Mouse (Mus musculus): ENCODE measurements around the gene Slc6a16. TPM values are rescaled to one million over a fixed set of nuclear protein-coding genes. Genes with fewer than 3 reads are reported as not detected.

Slc6a16 gene
- polyA plus RNA-seq, 1 experiment from 2014 or later = not detected

GRCm38 (mm10) chr7:45228548-45228947 is 12.3 kb upstream of the Slc6a16 start:
- peaks cover 10% of the 10 kb centered on the region for H3K27me3 ChIP-seq (ENCODE audit: poor library complexity, severe bottlenecking)
- no peaks in the 10 kb centered on the region for H3K9me3 ChIP-seq
- H3K36me3 ChIP-seq (replicated peaks) = peaks cover 100% of the 10 kb centered on the region
- no peak overlapping the region for H3K27ac ChIP-seq
- H3K4me3 ChIP-seq = no peak overlapping the region
- WGBS = 96% methylated on average over 18 of the region's 18 CpGs
- H3K4me1 ChIP-seq = peaks cover 16% of the 10 kb centered on the region
- no peak for DNase-seq (ENCODE audit: extremely low spot score, low spot score)

GRCm38 (mm10) chr7:45229046-45229445 is 11.8 kb upstream of the Slc6a16 start:
- Histone ChIP-seq H3K9me3 (no peaks in the 10 kb centered on the region), H3K4me1 (peaks cover 21% of the 10 kb centered on the region), H3K36me3 (replicated peaks) (peaks cover 100% of the 10 kb centered on the region), H3K27me3 (ENCODE audit: poor library complexity, severe bottlenecking) (peaks cover 15% of the 10 kb centered on the region), H3K4me3 (no peak overlapping the region), H3K27ac (no peak overlapping the region)
- DNase-seq (ENCODE audit: extremely low spot score, low spot score) = no peak
- WGBS = 97% methylated on average over 8 of the region's 8 CpGs

GRCm38 (mm10) chr7:45229459-45230203 is 11.3 kb upstream of the Slc6a16 start:
- peaks cover 27% of the 10 kb centered on the region for H3K4me1 ChIP-seq
- no peak overlapping the region for H3K27ac ChIP-seq
- no peaks in the 10 kb centered on the region for H3K9me3 ChIP-seq
- peaks cover 97% of the 10 kb centered on the region for H3K36me3 ChIP-seq (replicated peaks)
- DNase-seq (ENCODE audit: extremely low spot score, low spot score) = no peak
- 89% methylated on average over 7 of the region's 7 CpGs for WGBS
- peaks cover 19% of the 10 kb centered on the region for H3K27me3 ChIP-seq (ENCODE audit: poor library complexity, severe bottlenecking)
- no peak overlapping the region for H3K4me3 ChIP-seq

- DNase-seq (ENCODE audit: extremely low spot score, low spot score) = no peak
- Histone ChIP-seq H3K9me3 (no peaks in the 10 kb centered on the region), H3K4me3 (no peak overlapping the region), H3K27ac (no peak overlapping the region), H3K4me1 (peaks cover 42% of the 10 kb centered on the region), H3K27me3 (ENCODE audit: poor library complexity, severe bottlenecking) (peaks cover 28% of the 10 kb centered on the region), H3K36me3 (replicated peaks) (peaks cover 81% of the 10 kb centered on the region)
- 94% methylated on average over 12 of the region's 12 CpGs for WGBS
These were observed 9.7 kb upstream of the Slc6a16 start for GRCm38 (mm10) chr7:45231192-45231591.

GRCm38 (mm10) chr7:45231941-45232340 is 8.9 kb upstream of the Slc6a16 start:
- H3K4me1 ChIP-seq = peaks cover 43% of the 10 kb centered on the region
- WGBS = 95% methylated on average over 11 of the region's 11 CpGs
- H3K27ac ChIP-seq = no peak overlapping the region
- peaks cover 74% of the 10 kb centered on the region for H3K36me3 ChIP-seq (replicated peaks)
- H3K9me3 ChIP-seq = no peaks in the 10 kb centered on the region
- no peak overlapping the region for H3K4me3 ChIP-seq
- DNase-seq (ENCODE audit: extremely low spot score, low spot score) = peak; percentile 13
- H3K27me3 ChIP-seq (ENCODE audit: poor library complexity, severe bottlenecking) = peaks cover 36% of the 10 kb centered on the region

- 82% methylated on average over 13 of the region's 13 CpGs for WGBS
- Histone ChIP-seq H3K9me3 (no peaks in the 10 kb centered on the region), H3K36me3 (replicated peaks) (peaks cover 64% of the 10 kb centered on the region), H3K27ac (no peak overlapping the region), H3K4me3 (no peak overlapping the region), H3K27me3 (ENCODE audit: poor library complexity, severe bottlenecking) (peaks cover 45% of the 10 kb centered on the region), H3K4me1 (peaks cover 45% of the 10 kb centered on the region)
- no peak for DNase-seq (ENCODE audit: extremely low spot score, low spot score)
These were observed 8.0 kb upstream of the Slc6a16 start for GRCm38 (mm10) chr7:45232716-45233465.

GRCm38 (mm10) chr7:45233580-45234332 is 7.1 kb upstream of the Slc6a16 start:
- DNase-seq (ENCODE audit: extremely low spot score, low spot score) = peak; percentile 45
- Histone ChIP-seq H3K27me3 (ENCODE audit: poor library complexity, severe bottlenecking) (peaks cover 54% of the 10 kb centered on the region), H3K4me3 (peak overlapping the region; percentile 43), H3K36me3 (replicated peaks) (peaks cover 56% of the 10 kb centered on the region), H3K9me3 (no peaks in the 10 kb centered on the region), H3K27ac (peak overlapping the region; percentile 56), H3K4me1 (peaks cover 49% of the 10 kb centered on the region)
- 31% methylated on average over 20 of the region's 20 CpGs for WGBS

GRCm38 (mm10) chr7:45234333-45234841 is 6.5 kb upstream of the Slc6a16 start:
- H3K4me3 ChIP-seq = peak overlapping the region; percentile 43
- H3K27me3 ChIP-seq (ENCODE audit: poor library complexity, severe bottlenecking) = peaks cover 60% of the 10 kb centered on the region
- H3K27ac ChIP-seq = peak overlapping the region; percentile 56
- H3K4me1 ChIP-seq = peaks cover 55% of the 10 kb centered on the region
- H3K9me3 ChIP-seq = no peaks in the 10 kb centered on the region
- peaks cover 49% of the 10 kb centered on the region for H3K36me3 ChIP-seq (replicated peaks)
- no peak for DNase-seq (ENCODE audit: extremely low spot score, low spot score)
- 9% methylated on average over 29 of the region's 29 CpGs for WGBS

- WGBS = 4% methylated on average over 21 of the region's 21 CpGs
- H3K36me3 ChIP-seq (replicated peaks) = peaks cover 43% of the 10 kb centered on the region
- peak overlapping the region; percentile 56 for H3K27ac ChIP-seq
- peak; percentile 71 for DNase-seq (ENCODE audit: extremely low spot score, low spot score)
- H3K4me3 ChIP-seq = peak overlapping the region; percentile 43
- no peaks in the 10 kb centered on the region for H3K9me3 ChIP-seq
- H3K4me1 ChIP-seq = peaks cover 55% of the 10 kb centered on the region
- H3K27me3 ChIP-seq (ENCODE audit: poor library complexity, severe bottlenecking) = peaks cover 67% of the 10 kb centered on the region
These were observed 5.8 kb upstream of the Slc6a16 start for GRCm38 (mm10) chr7:45234922-45235571.

- peaks cover 74% of the 10 kb centered on the region for H3K27me3 ChIP-seq (ENCODE audit: poor library complexity, severe bottlenecking)
These were observed 5.2 kb upstream of the Slc6a16 start for GRCm38 (mm10) chr7:45235656-45236180.

GRCm38 (mm10) chr7:45237747-45238699 is 2.9 kb upstream of the Slc6a16 start:
- Histone ChIP-seq H3K4me1 (peaks cover 56% of the 10 kb centered on the region), H3K27ac (no peak overlapping the region), H3K36me3 (replicated peaks) (peaks cover 13% of the 10 kb centered on the region), H3K4me3 (peak overlapping the region; percentile 3; the same call in 1 of the 2 replicates), H3K27me3 (ENCODE audit: poor library complexity, severe bottlenecking) (peaks cover 84% of the 10 kb centered on the region), H3K9me3 (no peaks in the 10 kb centered on the region)
- no peak for DNase-seq (ENCODE audit: extremely low spot score, low spot score)
- 77% methylated on average over 17 of the region's 17 CpGs for WGBS

More at GRCm38 (mm10) chr7:45235656-45236180, 5.2 kb upstream of the Slc6a16 start:
- WGBS = 23% methylated on average over 17 of the region's 17 CpGs
- H3K36me3 ChIP-seq (replicated peaks) = peaks cover 36% of the 10 kb centered on the region
- H3K4me1 ChIP-seq = peaks cover 61% of the 10 kb centered on the region
- peak overlapping the region; percentile 56 for H3K27ac ChIP-seq
- no peaks in the 10 kb centered on the region for H3K9me3 ChIP-seq
- no peak for DNase-seq (ENCODE audit: extremely low spot score, low spot score)
- H3K4me3 ChIP-seq = peak overlapping the region; percentile 43

Data from forebrain, embryonic 10.5 days (tissue).